Mouse (Mus musculus) testis, adult 2 months (tissue): ENCODE measurements around the gene Nudt9. TPM values are rescaled to one million over a fixed set of nuclear protein-coding genes. Genes with fewer than 3 reads are reported as not detected.
A peak's percentile ranks its signal among the peaks of the same experiment; 100 is the strongest.

ENCODE experiments used
- H3K27ac ChIP-seq: fragments of 200-500 bp; 2 replicates; pipeline ENCODE4 v1.5.1; 2012; ENCODE audit warnings: low read depth, low read length; ENCODE audit not compliant: control insufficient read depth, insufficient read depth
- H3K27me3 ChIP-seq: fragments of 200-500 bp; 2 replicates; pipeline ENCODE4 v1.6.1; 2012; ENCODE audit warnings: mild to moderate bottlenecking, low read length, moderate library complexity; ENCODE audit not compliant: control insufficient read depth, insufficient read depth
- H3K36me3 ChIP-seq: fragments of 200-500 bp; 2 replicates; pipeline ENCODE4 v1.6.1; 2012; ENCODE audit warnings: mild to moderate bottlenecking, low read length; ENCODE audit not compliant: control insufficient read depth, insufficient read depth
- H3K4me1 ChIP-seq: fragments of 200-500 bp; 2 replicates; pipeline ENCODE4 v1.6.1; 2012; ENCODE audit warnings: low read length; ENCODE audit not compliant: control insufficient read depth, insufficient read depth
- H3K4me3 ChIP-seq: fragments of 200-500 bp; 2 replicates; pipeline ENCODE4 v1.5.1; 2012; ENCODE audit warnings: low read depth, mild to moderate bottlenecking, low read length, moderate library complexity, mixed read lengths; ENCODE audit not compliant: control insufficient read depth
- CTCF ChIP-seq: fragments of 200-500 bp; IDR thresholded peaks from 2 replicates; pipeline ENCODE4 v1.5.1; 2012; ENCODE audit warnings: low read depth, mild to moderate bottlenecking, inconsistent platforms, low read length, moderate library complexity; ENCODE audit not compliant: control insufficient read depth, insufficient read depth, insufficient replicate concordance
- POLR2A ChIP-seq: fragments of 200-500 bp; IDR thresholded peaks from 2 replicates; pipeline ENCODE4 v1.6.1; 2012; ENCODE audit warnings: low read depth, mild to moderate bottlenecking, inconsistent platforms, low read length, moderate library complexity; ENCODE audit not compliant: control insufficient read depth
- polyA plus RNA-seq: library from polyadenylated mRNA; depleted of rRNA; stranded (reverse); fragments of >200 nt; gene quantifications from 2 replicates; pipeline ENCODE4 v1.2.3, GENCODE M21; 2012

Gene Nudt9
- polyA plus RNA-seq, 1 experiment = 170 TPM

GRCm38 (mm10) chr5:104071048-104071447 lies 24.9 kb downstream of the Nudt9 start:
- H3K27ac ChIP-seq = no peak overlapping the region
- no peaks in the 10 kb centered on the region for H3K27me3 ChIP-seq
- no peaks in the 10 kb centered on the region for H3K36me3 ChIP-seq
- peaks cover 5% of the 10 kb centered on the region for H3K4me1 ChIP-seq
- TF ChIP-seq CTCF (no peak), POLR2A (no peak)
- H3K4me3 ChIP-seq = no peak overlapping the region

- Histone ChIP-seq H3K4me3 (no peak overlapping the region; the same call in 1 of the 2 replicates), H3K27ac (peak overlapping the region; percentile 27; the same call in 1 of the 2 replicates), H3K27me3 (no peaks in the 10 kb centered on the region), H3K4me1 (peaks cover 5% of the 10 kb centered on the region), H3K36me3 (no peaks in the 10 kb centered on the region)
- TF ChIP-seq POLR2A = no peak
- no peak for TF ChIP-seq CTCF
Measured at GRCm38 (mm10) chr5:104072272-104072886, 26.3 kb downstream of the Nudt9 start.

- no peak overlapping the region for H3K27ac ChIP-seq
- no peaks in the 10 kb centered on the region for H3K36me3 ChIP-seq
- no peaks in the 10 kb centered on the region for H3K27me3 ChIP-seq
- peaks cover 5% of the 10 kb centered on the region for H3K4me1 ChIP-seq
- TF ChIP-seq CTCF (no peak), POLR2A (no peak)
- no peak overlapping the region for H3K4me3 ChIP-seq
Measured at GRCm38 (mm10) chr5:104073602-104074001, 27.5 kb downstream of the Nudt9 start.

- Histone ChIP-seq H3K4me3 (peak overlapping the region; percentile 56), H3K36me3 (no peaks in the 10 kb centered on the region), H3K27me3 (no peaks in the 10 kb centered on the region), H3K27ac (no peak overlapping the region), H3K4me1 (peaks cover 5% of the 10 kb centered on the region)
- no peak for TF ChIP-seq POLR2A
- peak; percentile 90 for TF ChIP-seq CTCF
Measured at GRCm38 (mm10) chr5:104074388-104074787, 28.3 kb downstream of the Nudt9 start.

- Histone ChIP-seq H3K27me3 (no peaks in the 10 kb centered on the region), H3K4me3 (no peak overlapping the region), H3K36me3 (no peaks in the 10 kb centered on the region), H3K4me1 (peaks cover 5% of the 10 kb centered on the region), H3K27ac (no peak overlapping the region)
- no peak for TF ChIP-seq CTCF
- TF ChIP-seq POLR2A = no peak
Measured at GRCm38 (mm10) chr5:104076361-104076760, 30.3 kb downstream of the Nudt9 start.

GRCm38 (mm10) chr5:104077508-104077907 lies 31.4 kb downstream of the Nudt9 start, which contains the start of gene Gm17660:
Gene Gm17660, minus strand, starts transcription at chr5:104077608.
- Histone ChIP-seq H3K27me3 (no peaks in the 10 kb centered on the region), H3K27ac (no peak within 1 kb of the TSS), H3K4me1 (peaks cover 5% of the 10 kb centered on the region), H3K4me3 (no peak within 1 kb of the TSS), H3K36me3 (no peaks in the 10 kb centered on the region)
- TF ChIP-seq CTCF = no peak
- TF ChIP-seq POLR2A = no peak

- no peaks in the 10 kb centered on the region for H3K36me3 ChIP-seq
- H3K4me1 ChIP-seq = no peaks in the 10 kb centered on the region
- TF ChIP-seq CTCF (no peak), POLR2A (no peak)
- H3K4me3 ChIP-seq = no peak overlapping the region
- no peaks in the 10 kb centered on the region for H3K27me3 ChIP-seq
- no peak overlapping the region for H3K27ac ChIP-seq
Measured at GRCm38 (mm10) chr5:104080736-104081135, 34.6 kb downstream of the Nudt9 start.
